Mouse (Mus musculus): ENCODE data around the gene Mmrn1.

DNA sequence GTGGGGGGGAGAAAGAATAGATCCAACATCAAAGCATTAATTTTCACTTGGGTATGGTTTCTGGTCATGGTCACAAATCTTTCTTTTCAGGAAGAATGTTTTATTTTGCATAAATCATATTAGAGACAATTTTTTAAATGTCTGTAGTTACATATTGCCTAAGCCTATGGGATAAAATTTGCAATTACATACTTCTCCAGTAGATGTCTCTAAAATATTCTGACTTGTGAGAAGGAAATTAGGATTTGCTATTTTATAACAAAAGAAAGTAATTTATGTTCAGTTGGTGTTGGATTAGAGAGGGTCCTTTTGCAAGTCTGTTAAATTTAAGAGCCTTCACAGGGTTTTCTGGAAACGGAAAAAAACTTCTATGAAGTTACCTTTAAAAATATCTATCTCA is 39.0 kb downstream of the Mmrn1 start:
- TF ChIP-seq POLR2AphosphoS2 (IDR thresholded peaks at IDR 0.05; ENCODE audit: insufficient read length, low read depth): no peak
- no peak for TF ChIP-seq MYOG (IDR thresholded peaks at IDR 0.05; ENCODE audit: control insufficient read depth in 1 of 3, insufficient read depth in 1 of 3, insufficient read length in 2 of 3, low read depth in 2 of 3)
- TF ChIP-seq USF1 (IDR thresholded peaks at IDR 0.05; ENCODE audit: low read depth): no peak
- TF ChIP-seq TCF12 (IDR thresholded peaks at IDR 0.05; ENCODE audit: insufficient read depth, poor library complexity, severe bottlenecking): no peak
- TF ChIP-seq POLR2A (IDR thresholded peaks at IDR 0.05; ENCODE audit: insufficient read length, low read depth): no peak
- TF ChIP-seq REST (IDR thresholded peaks at IDR 0.05; ENCODE audit: insufficient read depth, insufficient read length): no peak

Data from myocyte (in vitro differentiated cells).